Mouse (Mus musculus) kidney, postnatal 14 days (tissue): ENCODE measurements around the gene Gimap5.

Experiments used
- DNase-seq: peaks from one replicate; pipeline ENCODE4 v3.0.0; 2022; ENCODE audit warnings: mixed read lengths

Gimap5 gene

GRCm38 (mm10) chr6:48745959-48746889 is at the start of gene Gimap5:
Gene Gimap5 (plus strand): TSS chr6:48746197.
- peak; percentile 79 for DNase-seq

- no peak for DNase-seq
Measured at GRCm38 (mm10) chr6:48696830-48697554, 49.0 kb upstream of the Gimap5 start.

GRCm38 (mm10) chr6:48697555-48697930 is 48.5 kb upstream of the Gimap5 start:
- no peak for DNase-seq

DNA sequence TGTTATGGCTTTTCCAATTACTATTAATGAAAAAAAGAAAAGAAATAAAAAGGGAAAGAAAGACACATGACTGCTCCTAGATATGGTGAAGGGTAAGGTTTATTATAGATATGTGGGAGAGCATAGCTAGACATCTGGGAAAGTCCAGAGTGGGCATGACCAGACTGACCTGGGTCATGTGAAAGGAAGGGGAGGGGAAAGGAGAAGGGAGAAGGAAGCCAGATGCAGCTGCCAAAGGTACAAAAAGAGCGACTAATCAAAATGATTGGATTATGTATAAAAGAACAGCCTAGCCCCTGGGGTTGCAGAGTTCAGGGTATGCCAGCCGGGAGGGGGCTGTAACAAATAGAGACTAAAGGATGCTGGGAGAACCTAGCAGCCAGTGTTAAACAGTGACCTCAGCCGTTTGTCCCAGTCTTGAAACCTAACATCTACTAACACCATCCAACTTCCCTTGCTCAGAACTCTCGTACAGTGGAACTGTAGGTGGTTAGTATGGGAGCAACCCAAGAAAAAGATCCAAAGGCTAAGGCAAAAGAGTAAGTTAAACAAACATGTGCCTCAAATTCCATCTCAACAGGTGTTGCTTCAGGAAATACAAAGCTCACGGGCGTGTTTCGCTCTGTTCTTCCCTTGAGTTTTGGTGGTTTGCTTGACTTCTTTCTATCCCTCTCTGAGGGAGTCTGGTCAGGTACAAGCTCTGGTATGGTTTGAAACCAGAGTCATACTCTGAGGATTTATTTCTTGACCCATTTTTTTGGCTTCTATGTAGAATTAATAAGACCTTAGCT is 47.7 kb upstream of the Gimap5 start:
- DNase-seq, result no peak

GRCm38 (mm10) chr6:48698888-48699287 is 47.1 kb upstream of the Gimap5 start:
- DNase-seq, result no peak

- peak; percentile 61 for DNase-seq
Measured at GRCm38 (mm10) chr6:48700251-48701075, 45.5 kb upstream of the Gimap5 start.

DNA sequence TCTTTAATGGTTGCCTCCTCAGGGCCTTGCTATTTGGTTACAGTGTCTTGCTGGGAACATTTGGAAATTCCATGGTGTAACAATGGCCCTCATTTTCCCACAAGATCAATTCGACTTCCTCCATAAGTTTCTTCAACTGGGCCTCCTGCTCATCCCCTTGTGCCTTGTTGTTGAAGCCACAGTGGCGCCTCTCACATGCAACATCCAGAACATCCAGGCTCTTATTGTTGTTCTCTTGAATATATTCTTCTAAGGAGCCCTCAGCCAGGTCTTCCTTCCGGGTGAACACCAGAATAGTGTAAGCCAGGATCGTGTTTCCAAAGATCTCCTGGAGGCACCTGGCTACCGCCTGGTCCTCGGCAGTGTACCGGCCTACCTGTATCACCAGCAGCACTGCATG is 43.9 kb upstream of the Gimap5 start:
- DNase-seq, result no peak

- DNase-seq, result no peak
Measured at GRCm38 (mm10) chr6:48702601-48703000, 43.4 kb upstream of the Gimap5 start.

DNA sequence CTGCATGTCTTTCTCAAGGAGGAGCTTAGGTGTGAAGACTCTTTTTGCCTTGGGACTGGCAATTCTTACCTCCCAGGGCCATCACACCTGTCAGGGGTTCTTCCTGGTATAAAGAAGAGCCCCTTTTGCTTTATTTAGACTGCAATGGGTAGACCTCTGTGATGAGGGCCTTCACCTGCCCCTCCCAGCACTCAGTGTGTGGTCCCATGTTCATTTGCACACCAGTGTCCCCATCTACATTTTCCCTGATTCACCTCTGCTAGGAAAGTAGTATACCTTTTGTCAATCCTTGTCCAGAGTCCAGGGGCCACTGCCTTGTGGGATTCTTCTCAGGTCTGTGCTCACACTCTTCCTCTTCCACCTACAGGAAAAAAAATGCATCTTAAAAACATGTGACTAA is 41.9 kb upstream of the Gimap5 start:
- no peak for DNase-seq

GRCm38 (mm10) chr6:48706130-48706529 is 39.9 kb upstream of the Gimap5 start:
- DNase-seq, result no peak

DNA sequence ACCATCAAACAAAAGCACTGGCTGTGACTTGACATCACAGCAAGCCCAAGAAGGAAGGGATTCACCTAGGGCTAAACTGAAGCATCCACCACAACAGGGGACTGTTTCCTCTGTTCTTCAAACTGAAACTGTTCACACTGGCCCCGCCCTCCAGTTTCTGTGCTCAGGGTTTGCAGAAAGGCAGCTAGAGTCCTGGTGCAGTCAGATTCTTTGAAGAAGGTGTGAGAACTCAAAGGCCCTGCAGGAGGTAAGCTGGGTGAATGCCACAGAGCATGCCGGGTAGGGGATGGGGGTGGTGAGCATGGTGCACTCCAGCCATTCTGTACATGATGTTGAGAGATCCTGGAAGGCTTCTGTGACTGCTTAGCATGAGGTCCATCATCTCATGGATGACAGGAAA is 27.5 kb upstream of the Gimap5 start, which contains the start of the genes Gm28053 and Gimap7:
Gene Gm28053 (plus strand): TSS at position 153 of the 400 bp plus-strand sequence.
Gene Gimap7 (plus strand): TSS at position 167 of the 400 bp plus-strand sequence.
- DNase-seq, result no peak

GRCm38 (mm10) chr6:48720326-48720725 is 25.7 kb upstream of the Gimap5 start:
- no peak for DNase-seq

- no peak for DNase-seq
Measured at GRCm38 (mm10) chr6:48723468-48723867, 22.5 kb upstream of the Gimap5 start.

- peak; percentile 94 for DNase-seq
Measured at GRCm38 (mm10) chr6:48725476-48725875, 20.5 kb upstream of the Gimap5 start.

DNA sequence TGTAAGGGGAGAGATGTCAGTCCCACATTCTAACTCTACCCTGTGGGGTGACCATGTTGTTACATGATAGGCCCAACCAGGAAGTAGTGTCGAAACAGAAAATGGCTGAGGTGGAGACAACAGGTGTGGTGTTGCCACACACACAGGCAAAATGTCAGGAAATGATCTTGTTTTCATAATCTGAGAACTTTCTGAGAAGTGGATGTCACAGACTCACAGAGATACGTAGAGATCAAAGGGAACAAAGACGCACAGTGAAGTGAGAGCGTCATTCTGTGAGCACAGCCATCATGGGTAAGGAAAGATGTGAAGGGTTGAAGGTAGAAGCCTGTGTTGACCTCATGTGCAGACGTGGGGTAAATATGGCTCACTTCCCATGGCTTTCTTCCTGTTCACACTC is 18.2 kb upstream of the Gimap5 start:
- no peak for DNase-seq

DNA sequence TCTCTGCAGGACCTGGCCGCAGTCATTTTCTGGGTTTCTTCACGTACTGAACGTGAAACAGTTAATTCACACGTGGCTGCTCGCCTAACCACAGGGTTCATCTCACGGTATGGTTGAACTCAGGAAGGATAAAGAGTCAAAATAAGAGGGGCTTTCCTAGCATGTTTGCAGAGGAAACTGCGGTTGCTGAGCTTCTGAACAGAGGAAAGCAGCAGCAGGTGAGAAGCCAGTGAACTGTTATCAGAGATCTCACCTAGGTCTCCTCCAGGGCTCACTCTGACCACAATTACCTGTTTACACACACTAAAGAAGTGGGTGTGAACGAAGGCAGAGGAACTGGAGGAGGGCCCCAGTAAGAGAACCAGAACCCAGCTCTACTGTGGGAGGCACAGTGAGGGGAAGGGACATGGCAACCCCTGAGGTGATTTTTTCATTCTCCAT is 13.1 kb upstream of the Gimap5 start:
- DNase-seq, result no peak

GRCm38 (mm10) chr6:48733660-48734059 is 12.3 kb upstream of the Gimap5 start:
- DNase-seq, result no peak

DNA sequence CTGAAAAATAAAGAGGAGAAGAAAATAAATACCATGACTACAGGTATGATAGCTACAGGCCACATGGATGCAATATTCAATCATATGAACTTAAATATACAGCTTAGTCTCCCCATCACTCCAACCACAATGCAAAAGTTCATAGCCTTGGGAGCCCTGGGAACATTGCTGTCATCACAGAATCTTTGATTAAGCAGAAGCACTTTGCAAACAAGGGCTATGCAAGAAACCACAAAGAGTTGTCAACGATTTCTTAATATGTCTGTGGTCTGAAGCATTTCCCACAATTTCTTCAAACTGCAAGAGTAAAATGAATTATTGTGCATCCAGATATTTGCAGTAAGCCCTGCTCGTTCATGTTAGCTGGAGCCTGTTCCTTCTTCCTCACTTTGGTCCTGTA is 8.9 kb upstream of the Gimap5 start:
- no peak for DNase-seq

DNA sequence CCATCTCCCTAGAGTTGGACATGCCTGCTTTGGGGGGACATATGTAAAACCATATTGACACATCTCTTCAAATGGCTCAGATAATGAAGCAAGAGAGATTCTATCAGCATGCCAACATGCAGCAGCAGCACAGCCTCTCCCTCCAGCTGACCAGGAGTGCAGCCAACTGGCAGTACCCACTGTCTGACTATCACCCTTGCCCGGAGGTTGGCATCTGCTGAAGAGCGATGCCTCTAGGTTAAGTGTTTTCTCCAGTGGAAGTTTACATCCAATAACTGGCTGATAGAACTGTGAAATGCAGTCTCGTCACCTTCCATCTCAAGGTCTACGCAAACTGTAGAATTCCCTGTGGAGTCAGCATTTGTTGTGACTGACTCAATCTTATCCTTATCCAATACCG is 8.3 kb upstream of the Gimap5 start:
- DNase-seq, result no peak

DNA sequence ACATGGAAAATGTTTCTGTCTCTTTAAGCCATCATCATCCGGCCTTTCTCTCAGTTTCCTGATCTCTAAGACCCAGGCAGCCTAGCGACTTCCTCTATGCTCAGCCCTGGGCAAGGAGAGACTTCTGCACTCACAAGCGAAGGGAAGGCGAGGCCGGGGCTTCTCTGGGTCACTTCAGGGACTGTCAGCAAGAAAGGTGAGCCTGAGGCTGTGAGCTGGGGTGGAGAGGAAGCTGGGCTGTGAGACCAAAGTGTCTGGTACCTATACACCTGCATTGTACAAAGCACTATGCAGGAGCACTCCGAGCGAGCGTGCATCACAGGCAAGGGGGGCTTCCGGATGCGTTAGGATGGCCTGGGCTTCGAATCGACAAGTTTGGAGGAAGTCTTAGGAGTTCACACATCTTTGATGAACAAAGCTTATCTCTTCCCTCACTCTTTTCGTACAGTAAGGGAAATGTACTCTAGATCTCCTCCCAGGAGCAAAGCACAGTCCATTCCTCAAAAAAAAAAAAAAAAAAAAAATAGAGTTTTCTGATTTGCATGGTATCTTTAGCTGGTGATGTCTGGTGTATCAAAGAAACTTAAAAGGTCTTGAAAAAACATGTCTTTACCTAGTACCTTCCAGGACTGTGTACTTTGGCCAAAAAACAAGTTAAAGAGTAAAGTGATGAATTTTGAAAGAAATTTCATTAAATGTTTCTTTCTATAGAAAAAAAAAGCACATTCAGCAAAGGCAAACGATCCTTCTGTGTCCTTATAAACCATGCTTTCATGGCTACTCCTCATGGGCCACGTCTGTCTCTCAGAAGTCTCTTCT is 6.8 kb upstream of the Gimap5 start, which contains the start of gene Gimap1:
Gene Gimap1 (plus strand): TSS at position 94 of the 819 bp plus-strand sequence.
- DNase-seq, result peak; percentile 66

DNA sequence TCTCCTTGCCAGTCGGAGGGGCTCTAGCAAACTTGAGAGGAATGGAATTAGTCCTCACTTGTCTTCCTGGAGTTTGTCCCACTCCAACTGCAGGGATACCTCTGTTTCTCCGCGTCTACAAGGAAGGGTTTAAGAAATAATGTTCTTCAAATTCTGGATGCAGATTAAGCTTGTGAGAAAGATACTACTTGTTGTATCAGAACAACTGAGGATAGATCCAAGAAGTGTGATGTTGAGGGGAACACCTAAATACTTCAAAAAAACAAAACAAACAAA is 6.3 kb upstream of the Gimap5 start:
- DNase-seq, result no peak
